Mouse (Mus musculus) stomach, postnatal 0 days (tissue): ENCODE measurements around the gene Gripap1. TPM values are rescaled to one million over a fixed set of nuclear protein-coding genes. Genes with fewer than 3 reads are reported as not detected.

Source experiments
- ATAC-seq: fragments of 200-750 bp; cut with Nextera tagmentation; 2 replicates; pipeline ENCODE4 v1.8.0; 2017; ENCODE audit not compliant: low FRiP score, low TSS enrichment
- DNase-seq: peaks from one replicate; pipeline ENCODE4 v3.0.0-alpha.2; 2016; ENCODE audit warnings: low spot score
- H3K27ac ChIP-seq: fragments of 300-500 bp; sonication (generic); replicated peaks from 2 replicates; pipeline ENCODE4 v1.5.1; 2014; ENCODE audit warnings: mild to moderate bottlenecking, control low read depth
- H3K27me3 ChIP-seq: fragments of 300-500 bp; sonication (generic); 2 replicates; pipeline ENCODE4 v1.6.1; 2014; ENCODE audit warnings: low read length; ENCODE audit not compliant: control insufficient read depth, insufficient read depth
- H3K36me3 ChIP-seq: fragments of 300-500 bp; sonication (generic); 2 replicates; pipeline ENCODE4 v1.6.1; 2014; ENCODE audit warnings: low read length, mixed read lengths; ENCODE audit not compliant: control insufficient read depth, insufficient read depth
- H3K4me1 ChIP-seq: fragments of 300-500 bp; sonication (generic); replicated peaks from 2 replicates; pipeline ENCODE4 v1.6.1; 2014; ENCODE audit warnings: antibody characterized with exemption; ENCODE audit not compliant: control insufficient read depth, insufficient read depth
- H3K4me2 ChIP-seq: fragments of 300-500 bp; sonication (generic); replicated peaks from 2 replicates; pipeline ENCODE4 v1.6.1; 2014; ENCODE audit warnings: low read depth, mild to moderate bottlenecking, control low read depth, moderate library complexity
- H3K4me3 ChIP-seq: fragments of 300-500 bp; sonication (generic); 2 replicates; pipeline ENCODE4 v1.5.1; 2014; ENCODE audit warnings: low read depth, low read length, control low read depth
- H3K9ac ChIP-seq: fragments of 300-500 bp; sonication (generic); 2 replicates; pipeline ENCODE4 v1.6.1; 2014; ENCODE audit warnings: mild to moderate bottlenecking, low read length, control low read depth, mixed read lengths
- H3K9me3 ChIP-seq: fragments of 300-500 bp; sonication (generic); 2 replicates; pipeline ENCODE4 v1.6.1; 2016; ENCODE audit warnings: low read length; ENCODE audit not compliant: control insufficient read depth
- CTCF ChIP-seq: IDR thresholded peaks from 2 replicates; pipeline ENCODE4 v1.5.1; 2016; ENCODE audit warnings: antibody characterized with exemption, low read depth, mild to moderate bottlenecking, moderate library complexity
- EP300 ChIP-seq: optimal IDR thresholded peaks from 2 replicates; pipeline ENCODE3; 2016; ENCODE audit warnings: antibody characterized with exemption
- WGBS: fragments of 180-500 bp; shearing (Covaris S2); extraction: QIAGEN DNeasy Blood & Tissue Kit; methylation state at CpG from one replicate; pipeline ENCODE4 v1.1.7; 2014; 5-methylcytosine and 5-hydroxymethylcytosine counted together
- polyA plus RNA-seq: library from polyadenylated mRNA; unstranded; fragments of >200 nt; fragmentation: Nextera tagmentation; extraction: Ambion mirVana; gene quantifications from 2 replicates; pipeline ENCODE4 v1.2.1, GENCODE M21; 2015

Gene Gripap1
- polyA plus RNA-seq, 1 experiment from 2014 or later = 20.0 TPM

DNA sequence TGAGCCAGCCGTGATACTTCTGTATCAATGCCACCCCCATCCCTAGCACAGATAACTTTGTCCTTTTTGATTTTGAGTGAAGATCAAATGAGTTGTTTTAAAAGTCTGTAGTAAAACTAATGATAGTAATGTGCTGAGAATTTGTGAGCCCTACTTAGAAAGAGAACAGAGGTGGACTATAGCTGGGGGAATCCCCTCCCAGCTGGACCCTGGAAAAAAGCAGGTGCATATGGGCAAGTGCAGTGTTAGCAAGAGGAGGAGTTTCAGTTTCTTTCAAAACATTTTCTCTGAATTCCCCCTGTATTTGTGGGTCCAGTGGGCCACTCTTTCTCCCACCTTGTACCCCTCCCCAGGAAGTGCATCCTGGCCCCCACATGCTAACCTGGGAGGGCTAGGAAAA lies 73.6 kb downstream of the Gripap1 start:
- ATAC-seq = no peak

DNA sequence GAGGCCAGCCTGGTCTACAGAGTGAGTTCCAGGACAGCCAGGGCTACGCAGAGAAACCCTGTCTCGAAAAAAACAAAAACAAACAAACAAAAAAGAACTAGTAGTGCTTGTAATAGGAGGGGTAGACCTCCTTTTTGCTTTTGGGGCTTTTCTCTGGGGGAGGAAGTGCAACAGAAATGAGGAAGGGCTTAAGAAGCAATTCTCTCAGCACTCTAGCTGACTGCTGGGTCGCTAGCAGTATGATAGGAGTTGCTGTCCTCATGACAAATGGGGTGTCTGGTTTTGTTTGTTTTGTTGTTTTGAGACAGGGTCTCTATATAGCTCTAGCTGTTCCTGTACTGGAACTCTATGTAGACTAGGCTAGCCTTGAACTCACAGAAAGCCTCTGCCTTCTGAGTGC lies 75.0 kb downstream of the Gripap1 start:
- no peak for TF ChIP-seq EP300
- TF ChIP-seq CTCF = no peak
- Histone ChIP-seq H3K4me1 (no peaks in the 10 kb centered on the region), H3K4me2 (no peak overlapping the region), H3K27me3 (no peaks in the 10 kb centered on the region), H3K9me3 (no peaks in the 10 kb centered on the region), H3K9ac (no peak overlapping the region), H3K4me3 (no peak overlapping the region), H3K27ac (no peak overlapping the region), H3K36me3 (no peaks in the 10 kb centered on the region)
- 77% methylated on average over 3 of the region's 3 CpGs for WGBS
- ATAC-seq (no peak), DNase-seq (no peak)

More for the DNA sequence above, 73.6 kb downstream of the Gripap1 start:
- Histone ChIP-seq H3K9me3 (no peaks in the 10 kb centered on the region), H3K36me3 (no peaks in the 10 kb centered on the region), H3K27ac (no peak overlapping the region), H3K4me1 (no peaks in the 10 kb centered on the region), H3K4me3 (no peak overlapping the region), H3K27me3 (no peaks in the 10 kb centered on the region), H3K9ac (no peak overlapping the region), H3K4me2 (no peak overlapping the region)
- TF ChIP-seq CTCF (no peak), EP300 (no peak)
- 79% methylated on average over 1 of the region's 1 CpGs for WGBS
- DNase-seq = no peak

DNA sequence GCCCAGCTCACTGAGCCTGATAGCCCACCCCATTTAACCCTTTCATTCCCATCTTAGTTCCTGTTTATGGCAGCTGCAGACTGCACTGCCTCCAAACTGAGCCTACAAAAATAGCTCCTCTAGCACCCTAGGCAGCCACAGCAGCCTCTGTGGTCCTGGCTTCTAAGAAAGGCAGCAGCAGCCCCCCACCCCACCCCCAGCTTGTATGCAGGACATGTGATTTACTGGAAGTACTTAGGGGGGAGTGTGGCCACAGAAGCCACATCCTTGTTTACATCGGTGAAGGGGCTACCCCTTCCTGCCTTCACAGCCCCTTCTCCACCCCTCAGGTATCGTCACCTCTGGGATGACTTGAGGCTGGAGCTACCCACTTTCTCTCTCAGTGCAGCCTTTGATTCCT lies 75.8 kb downstream of the Gripap1 start:
- no peak overlapping the region for H3K4me2 ChIP-seq
- WGBS = 60% methylated on average over 2 of the region's 2 CpGs
- no peak overlapping the region for H3K9ac ChIP-seq
- no peak overlapping the region for H3K27ac ChIP-seq
- no peak for TF ChIP-seq CTCF
- no peak for TF ChIP-seq EP300
- no peak overlapping the region for H3K4me3 ChIP-seq
- DNase-seq (no peak), ATAC-seq (no peak)
- H3K4me1 ChIP-seq = no peaks in the 10 kb centered on the region
- H3K27me3 ChIP-seq = no peaks in the 10 kb centered on the region
- no peaks in the 10 kb centered on the region for H3K36me3 ChIP-seq
- H3K9me3 ChIP-seq = no peaks in the 10 kb centered on the region

DNA sequence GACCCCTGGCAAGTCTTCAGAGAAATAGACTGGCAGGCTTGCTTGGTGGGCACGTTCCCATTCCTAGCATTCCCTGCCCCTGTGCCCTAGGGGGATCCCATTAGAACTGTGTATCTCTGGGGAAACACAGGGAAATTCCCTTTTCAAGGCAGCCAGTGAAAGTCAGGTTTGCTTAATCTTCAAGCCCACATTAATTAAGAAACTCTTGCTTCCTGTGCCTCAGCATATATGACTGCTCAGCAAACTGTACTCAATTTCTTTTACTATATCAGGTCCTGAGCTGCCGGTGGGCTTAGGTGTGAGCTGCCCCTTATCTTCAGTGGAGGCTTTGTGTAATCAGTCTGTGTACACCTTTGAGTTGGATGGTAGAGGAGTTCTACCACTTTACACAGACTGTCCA lies 76.2 kb downstream of the Gripap1 start:
- TF ChIP-seq CTCF (no peak), EP300 (no peak)
- no peak overlapping the region for H3K27ac ChIP-seq
- no peaks in the 10 kb centered on the region for H3K27me3 ChIP-seq
- H3K9me3 ChIP-seq = no peaks in the 10 kb centered on the region
- no peak overlapping the region for H3K4me3 ChIP-seq
- 66% methylated on average over 2 of the region's 2 CpGs for WGBS
- no peaks in the 10 kb centered on the region for H3K4me1 ChIP-seq
- no peak for ATAC-seq
- no peak for DNase-seq
- no peak overlapping the region for H3K9ac ChIP-seq
- H3K4me2 ChIP-seq = no peak overlapping the region
- H3K36me3 ChIP-seq = no peaks in the 10 kb centered on the region

DNA sequence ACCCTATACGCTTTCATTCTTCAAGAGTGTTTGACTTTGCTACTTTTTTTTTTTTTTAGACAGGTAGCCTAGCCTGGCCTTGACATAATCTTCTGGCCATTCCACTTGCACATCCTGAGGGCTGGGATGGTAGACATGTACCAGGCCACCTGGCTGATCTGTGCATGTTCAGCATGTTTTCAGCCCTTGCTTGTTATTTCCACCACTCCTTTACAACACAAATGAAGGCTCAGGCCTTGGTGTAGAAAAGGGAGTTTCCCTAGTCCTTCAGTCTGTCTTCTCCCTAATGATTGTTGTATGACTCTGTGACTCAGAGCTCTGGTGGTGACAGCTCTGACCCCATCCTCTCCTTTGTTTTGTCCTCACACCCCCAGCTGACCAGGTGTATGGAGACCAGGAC lies 77.6 kb downstream of the Gripap1 start:
- Histone ChIP-seq H3K27me3 (no peaks in the 10 kb centered on the region), H3K4me1 (no peaks in the 10 kb centered on the region), H3K4me2 (no peak overlapping the region), H3K9me3 (no peaks in the 10 kb centered on the region), H3K36me3 (no peaks in the 10 kb centered on the region), H3K4me3 (no peak overlapping the region), H3K27ac (no peak overlapping the region), H3K9ac (no peak overlapping the region)
- WGBS = 92% methylated on average over 1 of the region's 1 CpGs
- TF ChIP-seq CTCF (no peak), EP300 (no peak)
- DNase-seq (no peak), ATAC-seq (no peak)

DNA sequence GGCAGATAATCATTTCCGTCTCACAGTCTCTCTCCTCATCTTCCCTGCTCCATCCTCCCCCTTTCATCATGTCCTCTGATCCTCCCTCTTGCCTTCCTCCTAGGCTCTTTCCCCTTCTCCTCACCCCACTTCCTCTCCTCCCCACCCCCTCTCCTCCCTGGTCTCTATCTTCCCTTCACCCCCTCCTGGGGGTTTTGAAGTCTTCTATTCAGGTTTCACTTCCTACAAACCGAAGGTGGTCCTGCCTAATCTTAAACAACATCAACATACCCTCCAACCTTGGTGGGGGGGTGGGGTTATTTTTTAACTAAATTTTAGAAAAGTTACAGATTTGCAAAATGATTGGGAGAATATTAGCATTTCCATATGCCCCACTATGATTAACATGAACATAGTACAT lies 78.9 kb downstream of the Gripap1 start:
- no peaks in the 10 kb centered on the region for H3K4me1 ChIP-seq
- no peak overlapping the region for H3K27ac ChIP-seq
- no peaks in the 10 kb centered on the region for H3K27me3 ChIP-seq
- H3K4me2 ChIP-seq = no peak overlapping the region
- H3K9me3 ChIP-seq = no peaks in the 10 kb centered on the region
- no peak for DNase-seq
- 63% methylated on average over 2 of the region's 2 CpGs for WGBS
- TF ChIP-seq CTCF = no peak
- ATAC-seq = no peak
- H3K9ac ChIP-seq = no peak overlapping the region
- peaks cover under 1% of the 10 kb centered on the region; the same call in 1 of the 2 replicates for H3K36me3 ChIP-seq
- H3K4me3 ChIP-seq = no peak overlapping the region
